Mouse (Mus musculus): ENCODE measurements around the gene Asl.

Asl gene

GRCm38 (mm10) chr5:130003229-130003628 is 25.8 kb downstream of the Asl start:
- peak; percentile 63 for DNase-seq (ENCODE audit: low read depth)

GRCm38 (mm10) chr5:130002301-130003146 is 26.5 kb downstream of the Asl start, which contains the start of gene Gusb:
Gene Gusb, minus strand, starts transcription at chr5:130003049.
- peak; percentile 92 for DNase-seq (ENCODE audit: low read depth)

GRCm38 (mm10) chr5:130001356-130001987 is 27.6 kb downstream of the Asl start:
- DNase-seq (ENCODE audit: low read depth) = no peak

DNA sequence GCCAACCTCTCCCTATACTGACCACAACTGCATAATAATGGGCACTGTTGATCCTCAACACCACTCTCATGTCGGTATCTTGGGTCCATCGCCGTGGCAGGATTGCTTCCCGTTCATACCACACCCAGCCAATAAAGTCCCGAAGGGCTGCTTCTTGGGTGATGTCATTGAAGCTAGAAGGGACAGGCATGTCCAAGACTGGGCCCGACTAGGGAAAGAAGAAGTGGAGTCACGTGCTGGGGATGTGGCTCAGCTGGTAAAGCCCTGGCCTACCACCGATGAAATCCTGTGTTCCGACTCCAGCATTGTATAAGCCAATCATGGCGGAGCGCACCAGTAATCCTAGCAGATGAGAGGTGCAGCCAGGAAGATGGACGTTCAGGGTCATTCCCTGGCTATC is 28.3 kb downstream of the Asl start:
- DNase-seq (ENCODE audit: low read depth) = no peak

GRCm38 (mm10) chr5:129999097-129999496 is 29.9 kb downstream of the Asl start:
- DNase-seq (ENCODE audit: low read depth) = peak; percentile 85

DNA sequence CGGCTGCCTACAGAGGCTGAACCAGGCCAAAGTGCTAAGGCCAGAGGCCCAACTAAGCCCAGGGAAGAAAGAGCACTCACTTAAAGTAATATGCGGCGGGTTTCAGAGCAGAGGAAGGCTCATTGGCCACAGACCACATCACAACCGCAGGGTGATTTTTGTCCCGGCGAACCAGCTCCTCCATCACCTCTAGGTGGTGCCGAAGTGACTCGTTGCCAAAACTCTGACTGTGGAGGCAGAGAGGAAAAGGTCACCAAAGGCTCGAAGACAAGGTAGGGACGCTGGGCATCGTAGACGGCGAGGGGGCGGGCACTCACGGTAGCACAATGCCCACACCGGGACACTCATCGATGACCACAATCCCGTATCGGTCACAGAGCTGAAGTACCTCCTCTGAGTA is 31.3 kb downstream of the Asl start:
- no peak for DNase-seq (ENCODE audit: low read depth)

DNA sequence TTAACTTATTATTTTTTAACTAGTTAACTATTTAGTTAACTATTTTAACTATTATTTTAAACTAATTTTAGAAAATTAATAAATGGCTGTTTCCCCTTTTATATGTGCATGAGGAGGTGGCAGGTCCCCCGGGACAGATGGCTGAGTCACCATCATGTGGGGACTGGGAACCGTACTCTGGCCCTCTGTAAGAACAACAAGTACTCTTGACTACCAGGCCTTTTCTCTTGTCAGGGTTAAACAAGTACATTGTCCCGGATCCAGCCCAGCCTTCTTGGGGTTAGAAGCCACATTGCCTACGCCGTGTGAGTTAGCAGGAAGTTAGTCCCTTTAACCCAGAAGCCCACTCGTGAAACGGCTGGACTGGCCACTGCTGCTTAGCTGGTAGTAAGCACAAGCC is 34.1 kb downstream of the Asl start:
- no peak for DNase-seq (ENCODE audit: low read depth)

DNA sequence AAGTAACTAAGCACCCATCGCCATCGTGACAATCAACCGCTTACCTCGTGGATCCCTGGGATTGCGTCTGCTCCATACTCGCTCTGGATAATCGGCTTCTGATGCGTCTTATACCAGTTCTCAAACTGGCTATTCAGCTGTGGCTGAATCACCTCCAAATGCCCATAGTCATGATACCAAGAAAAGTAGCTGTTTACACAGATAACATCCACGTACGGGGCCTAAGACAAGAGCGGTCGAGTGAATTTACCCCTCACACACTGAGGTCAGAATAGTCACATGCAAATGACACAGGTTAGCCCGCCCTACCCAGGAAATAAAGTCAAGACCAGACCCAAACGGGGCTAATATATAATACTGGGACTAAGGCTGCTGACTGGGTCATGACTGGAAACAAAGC is 35.7 kb downstream of the Asl start:
- no peak for DNase-seq (ENCODE audit: low read depth)

- DNase-seq (ENCODE audit: low read depth) = no peak
These were observed 37.1 kb downstream of the Asl start for GRCm38 (mm10) chr5:129991898-129992297.

- DNase-seq (ENCODE audit: low read depth) = no peak
These were observed 39.7 kb downstream of the Asl start for GRCm38 (mm10) chr5:129989376-129989775.

- DNase-seq (ENCODE audit: low read depth) = no peak
These were observed 48.8 kb downstream of the Asl start for GRCm38 (mm10) chr5:129980216-129980615.

GRCm38 (mm10) chr5:129978608-129979007 is 50.4 kb downstream of the Asl start:
- DNase-seq (ENCODE audit: low read depth) = peak; percentile 43

GRCm38 (mm10) chr5:129977768-129978167 is 51.3 kb downstream of the Asl start:
- no peak for DNase-seq (ENCODE audit: low read depth)

DNA sequence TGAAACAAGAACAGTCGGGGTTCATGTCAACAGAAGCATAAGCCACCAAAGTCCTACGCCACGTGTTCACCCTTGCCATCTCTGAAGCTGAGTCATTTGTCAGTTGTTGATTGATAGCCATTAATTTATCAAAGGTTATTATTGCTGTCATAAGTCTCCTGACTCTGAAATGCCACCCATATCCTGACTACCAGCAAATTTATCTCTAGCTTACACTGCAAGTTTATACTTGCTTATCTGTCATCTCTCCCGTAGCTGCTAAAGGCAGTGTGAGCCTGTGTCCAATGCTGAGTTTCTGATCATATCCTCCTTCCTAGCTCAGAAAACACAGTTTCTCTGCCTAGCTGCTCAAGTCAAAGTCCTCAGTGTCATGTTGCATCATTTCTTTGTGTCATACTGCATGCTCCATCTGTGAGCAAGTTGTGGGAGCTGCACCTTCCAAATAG is 54.2 kb downstream of the Asl start:
- DNase-seq (ENCODE audit: low read depth) = no peak

DNA sequence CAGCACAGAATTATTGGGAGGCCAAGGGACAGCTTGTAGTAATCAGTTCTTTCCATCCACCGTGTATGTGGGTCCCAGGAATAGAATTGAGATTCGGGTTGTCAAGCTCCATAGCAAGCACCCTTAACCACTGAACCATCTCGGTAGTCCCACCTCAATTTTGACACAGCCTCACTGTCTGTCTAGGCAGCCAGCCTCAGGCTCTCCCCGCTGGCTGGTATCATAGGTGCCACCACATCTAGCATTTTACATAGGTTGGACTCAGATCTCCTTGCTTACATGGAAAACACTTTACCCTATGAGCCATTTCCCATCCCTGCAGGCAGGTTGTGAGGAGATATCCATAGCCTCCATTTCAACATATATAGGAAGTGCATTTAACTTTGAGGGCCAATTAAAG is 54.7 kb downstream of the Asl start:
- DNase-seq (ENCODE audit: low read depth) = no peak

- DNase-seq (ENCODE audit: low read depth) = peak; percentile 43
These were observed 57.6 kb downstream of the Asl start for GRCm38 (mm10) chr5:129971491-129971890.

DNA sequence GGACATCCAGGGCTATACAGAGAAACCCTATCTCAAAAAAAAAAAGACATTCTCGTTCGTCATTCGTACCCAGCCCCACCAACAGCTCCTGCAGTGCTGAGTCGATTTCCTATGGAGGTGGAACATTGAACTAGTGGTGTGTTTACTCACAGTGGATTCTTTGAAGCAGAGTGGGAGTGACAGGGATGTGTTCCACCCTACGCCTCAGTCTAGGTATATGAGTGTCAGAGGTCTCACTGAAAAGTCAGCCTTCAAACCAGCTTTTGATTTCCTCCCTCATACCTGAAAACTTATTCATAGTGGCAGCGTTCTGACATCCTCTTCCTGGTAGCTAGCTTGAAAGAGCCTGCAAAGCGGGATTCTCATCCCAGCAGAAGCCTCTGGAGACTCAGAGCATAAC is 60.6 kb downstream of the Asl start:
- DNase-seq (ENCODE audit: low read depth) = no peak

- no peak for DNase-seq (ENCODE audit: low read depth)
These were observed 62.6 kb downstream of the Asl start for GRCm38 (mm10) chr5:129966448-129966847.

DNA sequence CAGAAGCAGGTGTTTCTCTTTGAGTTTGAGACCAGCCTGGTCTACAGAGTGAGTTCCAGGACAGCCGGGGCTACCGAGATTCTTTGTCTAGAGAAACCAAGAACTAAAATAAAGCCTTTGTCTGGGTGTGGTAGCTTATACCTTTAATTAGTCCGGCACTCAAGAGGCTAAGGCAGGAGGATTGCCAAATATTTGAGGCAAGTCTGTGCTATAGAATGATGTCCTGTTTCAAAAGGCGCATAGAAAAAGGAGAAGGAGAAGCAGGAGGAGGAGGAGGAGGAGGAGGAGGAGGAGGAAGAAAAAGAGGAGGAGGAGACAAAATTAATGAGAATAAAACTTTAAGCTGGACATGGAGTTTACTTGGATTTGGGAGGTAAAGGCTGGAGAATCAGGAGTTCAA is 65.8 kb downstream of the Asl start:
- no peak for DNase-seq (ENCODE audit: low read depth)
